Mouse (Mus musculus): ENCODE results near the gene Nipal3. TPM values are rescaled to one million over a fixed set of nuclear protein-coding genes. Genes with fewer than 3 reads are reported as not detected.

The Nipal3 gene
- total and polyA plus RNA-seq, 3 experiments: 4.0 to 12.0 (median 6.4) TPM

DNA sequence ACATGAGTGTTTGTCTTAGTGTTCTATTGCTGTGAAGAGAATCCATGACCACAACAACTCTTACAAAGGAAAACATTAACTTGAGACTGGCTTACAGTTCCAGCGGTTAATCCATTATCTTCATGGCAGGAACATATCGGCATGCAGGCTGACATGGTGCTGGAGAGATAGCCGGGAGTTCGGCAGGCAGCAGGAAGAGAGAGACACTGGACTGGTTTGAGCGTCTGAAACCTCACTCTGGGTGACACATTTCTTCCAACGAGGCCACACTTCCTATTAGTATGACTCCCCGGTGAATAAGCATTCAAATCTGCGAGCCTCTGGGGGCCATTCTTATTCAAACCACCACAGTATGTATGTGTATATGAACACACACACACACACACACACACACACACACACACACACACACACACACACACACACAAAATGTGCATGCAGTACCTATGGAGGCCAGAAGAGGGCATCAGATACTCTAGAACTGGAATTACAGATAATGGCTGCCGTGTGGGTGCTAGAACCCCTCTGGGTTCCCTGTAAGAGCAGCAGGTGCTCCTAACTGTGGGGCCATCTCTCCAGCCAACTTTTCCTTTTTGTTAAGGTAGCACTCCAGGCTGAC is 54.8 kb downstream of the Nipal3 start:
- TF ChIP-seq CHD2 (IDR thresholded peaks at IDR 0.05; ENCODE audit: low read length) (peak; percentile 68; the same call in 1 of the 2 replicates), TBP (conservative IDR thresholded peaks at IDR 0.05; ENCODE audit: low read depth, low read length) (peak; percentile 57; the same call in 1 of the 2 replicates), ZMIZ1 (IDR thresholded peaks at IDR 0.05; ENCODE audit: low read depth, low read length) (no peak), ELF1 (IDR thresholded peaks at IDR 0.05; ENCODE audit: low read depth, low read length) (peak; percentile 62; the same call in 1 of the 2 replicates), SIN3A (IDR thresholded peaks at IDR 0.05; ENCODE audit: low read length) (peak; percentile 71), PAX5 (IDR thresholded peaks at IDR 0.05; ENCODE audit: low read length) (no peak), POLR2AphosphoS2 (IDR thresholded peaks at IDR 0.05; ENCODE audit: low read depth, low read length) (no peak), MAX (IDR thresholded peaks at IDR 0.05; ENCODE audit: low read length) (no peak; the same call in 1 of the 2 replicates), MEF2A (IDR thresholded peaks at IDR 0.05; ENCODE audit: borderline replicate concordance, low read depth, low read length) (peak; percentile 74), EP300 (IDR thresholded peaks at IDR 0.05; ENCODE audit: low read length) (peak; percentile 87), MAZ (IDR thresholded peaks at IDR 0.05; ENCODE audit: low read depth, low read length) (peak; percentile 84; the same call in 1 of the 2 replicates), GABPA (IDR thresholded peaks at IDR 0.05; ENCODE audit: insufficient replicate concordance, low read depth, low read length) (no peak), USF1 (IDR thresholded peaks at IDR 0.05; ENCODE audit: low read depth, low read length) (no peak), CTCF (conservative IDR thresholded peaks at IDR 0.05 in 1 of 2, IDR thresholded peaks at IDR 0.05 in 1 of 2; ENCODE audit: low read depth in 2 of 2, low read length in 2 of 2) (peak; percentile 20 to 74; a peak in 3 of 4 replicates), RCOR1 (conservative IDR thresholded peaks at IDR 0.05; ENCODE audit: low read depth, low read length) (0 out of 2 replicates have a peak, but pooled peaks have one; percentile 31), CHD1 (IDR thresholded peaks at IDR 0.05; ENCODE audit: low read depth, low read length) (no peak), JUND (conservative IDR thresholded peaks at IDR 0.05; ENCODE audit: low read depth, low read length) (peak; percentile 77), UBTF (IDR thresholded peaks at IDR 0.05; ENCODE audit: low read depth, low read length) (0 out of 2 replicates have a peak, but pooled peaks have one; percentile 11), ZNF384 (IDR thresholded peaks at IDR 0.05; ENCODE audit: low read depth, low read length) (peak; percentile 32; the same call in 1 of the 2 replicates), SMC3 (IDR thresholded peaks at IDR 0.05; ENCODE audit: low read depth, low read length) (peak; percentile 60), KAT2A (IDR thresholded peaks at IDR 0.05; ENCODE audit: insufficient replicate concordance, low read length) (no peak), ZKSCAN1 (IDR thresholded peaks at IDR 0.05; ENCODE audit: borderline replicate concordance, low read depth, low read length) (no peak), TCF12 (IDR thresholded peaks at IDR 0.05; ENCODE audit: low read depth, low read length) (peak; percentile 83), HCFC1 (IDR thresholded peaks at IDR 0.05; ENCODE audit: low read depth, low read length) (no peak), E2F4 (IDR thresholded peaks at IDR 0.05; ENCODE audit: insufficient replicate concordance, low read depth, low read length) (no peak), ZC3H11A (IDR thresholded peaks at IDR 0.05; ENCODE audit: low read depth, low read length) (no peak), POLR2A (IDR thresholded peaks at IDR 0.05; ENCODE audit: low read depth, low read length) (peak; percentile 55), JUN (IDR thresholded peaks at IDR 0.05; ENCODE audit: insufficient read depth, low read depth, low read length) (peak; percentile 88), NELFE (IDR thresholded peaks at IDR 0.05; ENCODE audit: low read depth, low read length) (no peak), IRF4 (IDR thresholded peaks at IDR 0.05; ENCODE audit: low read depth, low read length) (peak; percentile 94), USF2 (conservative IDR thresholded peaks at IDR 0.05; ENCODE audit: low read depth, low read length) (no peak), NRF1 (IDR thresholded peaks at IDR 0.05; ENCODE audit: low read depth, low read length) (no peak), ETS1 (conservative IDR thresholded peaks at IDR 0.05; ENCODE audit: low read depth, low read length) (peak; percentile 85), RAD21 (IDR thresholded peaks at IDR 0.05; ENCODE audit: low read depth, low read length) (peak; percentile 50), BHLHE40 (IDR thresholded peaks at IDR 0.05; ENCODE audit: low read depth, low read length) (peak; percentile 78), MAFK (IDR thresholded peaks at IDR 0.05; ENCODE audit: insufficient replicate concordance, low read length) (peak; percentile 69; the same call in 1 of the 2 replicates), MXI1 (IDR thresholded peaks at IDR 0.05; ENCODE audit: low read depth, low read length) (no peak), MYC (IDR thresholded peaks at IDR 0.05; ENCODE audit: low read depth, low read length) (0 out of 2 replicates have a peak, but pooled peaks have one; percentile 40)
- Histone ChIP-seq H3K4me1 (ENCODE audit: control insufficient read depth in 1 of 2, insufficient read depth in 2 of 2) (peaks cover 0 to 22% of the 10 kb centered on the region in 2 experiments; a peak in 2 of 4 replicates), H3K4me2 (ENCODE audit: insufficient read depth, low read depth, poor library complexity, severe bottlenecking) (peak overlapping the region; percentile 91), H3K4me3 (replicated peaks in 1 of 3; ENCODE audit: low read depth in 2 of 3, low read length in 2 of 3, poor library complexity in 1 of 3) (peak overlapping the region in 1 of 3 experiments; percentile 20), H3K27me3 (replicated peaks) (no peaks in the 10 kb centered on the region), H3K9ac (ENCODE audit: insufficient read depth, low read depth) (peak overlapping the region; percentile 73), H3K36me3 (replicated peaks in 1 of 2; ENCODE audit: control insufficient read depth in 1 of 2, insufficient read depth in 1 of 2, low read length in 1 of 2) (no peaks in the 10 kb centered on the region), H3K27ac (ENCODE audit: insufficient read depth, low read depth) (peak overlapping the region; percentile 94), H3K79me2 (replicated peaks; ENCODE audit: control insufficient read depth, extremely low read depth, insufficient read depth, poor library complexity, severe bottlenecking) (no peaks in the 10 kb centered on the region), H3K9me3 (replicated peaks; ENCODE audit: low read length) (no peaks in the 10 kb centered on the region)
- peak; percentile 97 for DNase-seq (ENCODE audit: extremely low read depth)
- in situ Hi-C loops (cut with MboI; ENCODE audit: low pct_ligation_motif_present, low pct_unique_long_range_greater_than_20kb, low sequenced_read_pairs): no loop called here
- dilution Hi-C loops (cut with MboI; ENCODE audit: extremely low pct_ligation_motif_present, extremely low pct_unique_long_range_greater_than_20kb, low sequenced_read_pairs): no loop called here

All from CH12.LX (cell line).